Mouse (Mus musculus) lung, embryonic 16.5 days (tissue): ENCODE measurements around the gene Cep41. TPM values are rescaled to one million over a fixed set of nuclear protein-coding genes. Genes with fewer than 3 reads are reported as not detected.

Source experiments
- ATAC-seq: fragments of 200-750 bp; cut with Nextera tagmentation; 2 replicates; pipeline ENCODE4 v1.8.0; 2017; ENCODE audit warnings: low read depth, mild to moderate bottlenecking, moderate library complexity
- H3K27ac ChIP-seq: fragments of 300-500 bp; sonication (generic); 2 replicates; pipeline ENCODE4 v1.5.1; 2014; ENCODE audit warnings: mild to moderate bottlenecking, control low read depth, low read length
- H3K27me3 ChIP-seq: fragments of 300-500 bp; sonication (generic); 2 replicates; pipeline ENCODE4 v1.6.1; 2014; ENCODE audit warnings: low read depth, low read length, mixed read lengths; ENCODE audit not compliant: control insufficient read depth, insufficient read depth
- H3K36me3 ChIP-seq: fragments of 300-500 bp; sonication (generic); 2 replicates; pipeline ENCODE4 v1.6.1; 2014; ENCODE audit warnings: low read length; ENCODE audit not compliant: control insufficient read depth, insufficient read depth
- H3K4me1 ChIP-seq: fragments of 300-500 bp; sonication (generic); replicated peaks from 2 replicates; pipeline ENCODE4 v1.6.1; 2014; ENCODE audit warnings: low read length, mixed read lengths; ENCODE audit not compliant: control insufficient read depth, insufficient read depth
- H3K4me2 ChIP-seq: fragments of 300-500 bp; sonication (generic); 2 replicates; pipeline ENCODE4 v1.6.1; 2014; ENCODE audit warnings: low read depth, low read length, control low read depth
- H3K4me3 ChIP-seq: fragments of 300-500 bp; sonication (generic); 2 replicates; pipeline ENCODE4 v1.5.1; 2014; ENCODE audit warnings: mild to moderate bottlenecking, low read length, control low read depth
- H3K9ac ChIP-seq: fragments of 300-500 bp; sonication (generic); 2 replicates; pipeline ENCODE4 v1.6.1; 2014; ENCODE audit warnings: low read length, control low read depth
- H3K9me3 ChIP-seq: fragments of 300-500 bp; sonication (generic); 2 replicates; pipeline ENCODE4 v1.6.1; 2016; ENCODE audit warnings: low read length; ENCODE audit not compliant: control insufficient read depth
- WGBS: fragments of 180-500 bp; shearing (Covaris S2); extraction: QIAGEN DNeasy Blood & Tissue Kit; methylation state at CpG from one replicate; pipeline ENCODE4 v1.1.7; 2014; 5-methylcytosine and 5-hydroxymethylcytosine counted together
- polyA plus RNA-seq: library from polyadenylated mRNA; unstranded; fragments of >200 nt; fragmentation: Nextera tagmentation; extraction: Ambion mirVana; gene quantifications from 2 replicates; pipeline ENCODE4 v1.2.1, GENCODE M21; 2015

Gene Cep41
- polyA plus RNA-seq, 1 experiment from 2014 or later = 16.0 TPM

GRCm38 (mm10) chr6:30667585-30667984 is 26.0 kb downstream of the Cep41 start:
- peak overlapping the region; percentile 71 for H3K27ac ChIP-seq
- ATAC-seq = peak; percentile 23; the same call in 1 of the 2 replicates
- H3K4me1 ChIP-seq = peaks cover 17% of the 10 kb centered on the region
- no peak overlapping the region for H3K4me2 ChIP-seq
- no peaks in the 10 kb centered on the region for H3K36me3 ChIP-seq
- no peaks in the 10 kb centered on the region for H3K9me3 ChIP-seq
- no peak overlapping the region for H3K4me3 ChIP-seq
- WGBS = 56% methylated on average over 5 of the region's 5 CpGs
- H3K9ac ChIP-seq = no peak overlapping the region
- no peaks in the 10 kb centered on the region for H3K27me3 ChIP-seq

DNA sequence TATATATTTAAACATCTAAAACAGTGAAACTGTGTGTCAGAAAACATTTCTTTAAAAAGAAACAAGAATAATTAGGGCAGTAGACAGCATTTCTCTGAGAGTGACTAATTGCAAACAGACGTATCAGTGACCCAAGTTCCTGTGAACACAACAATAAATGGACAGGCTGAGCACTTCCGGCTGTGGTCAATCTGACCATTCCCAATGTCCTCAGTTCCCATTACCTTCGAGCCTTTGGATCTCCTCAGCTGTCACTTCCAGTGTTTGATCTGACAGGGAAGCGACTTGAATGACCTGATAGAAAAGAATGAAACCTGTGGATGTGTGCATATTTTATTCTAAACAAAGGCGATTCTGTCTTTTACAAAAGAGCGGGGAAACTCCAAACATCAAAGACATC is 27.5 kb downstream of the Cep41 start:
- no peak overlapping the region for H3K4me2 ChIP-seq

GRCm38 (mm10) chr6:30665296-30665695 is 28.3 kb downstream of the Cep41 start:
- 27% methylated on average over 4 of the region's 4 CpGs for WGBS
- Histone ChIP-seq H3K27me3 (no peaks in the 10 kb centered on the region), H3K4me2 (no peak overlapping the region), H3K27ac (peak overlapping the region; percentile 70), H3K9me3 (no peaks in the 10 kb centered on the region), H3K4me3 (no peak overlapping the region), H3K4me1 (peaks cover 24% of the 10 kb centered on the region), H3K36me3 (no peaks in the 10 kb centered on the region), H3K9ac (no peak overlapping the region)
- ATAC-seq = no peak

More for the DNA sequence above, 27.5 kb downstream of the Cep41 start:
- WGBS = 41% methylated on average over 6 of the region's 6 CpGs
- Histone ChIP-seq H3K4me3 (no peak overlapping the region), H3K9ac (no peak overlapping the region), H3K4me1 (peaks cover 22% of the 10 kb centered on the region), H3K36me3 (no peaks in the 10 kb centered on the region), H3K9me3 (no peaks in the 10 kb centered on the region), H3K27ac (peak overlapping the region; percentile 70), H3K27me3 (no peaks in the 10 kb centered on the region)
- no peak for ATAC-seq

GRCm38 (mm10) chr6:30664776-30665175 is 28.8 kb downstream of the Cep41 start:
- 49% methylated on average over 6 of the region's 6 CpGs for WGBS
- peak overlapping the region; percentile 70 for H3K27ac ChIP-seq
- no peaks in the 10 kb centered on the region for H3K36me3 ChIP-seq
- no peaks in the 10 kb centered on the region for H3K27me3 ChIP-seq
- no peak overlapping the region for H3K4me2 ChIP-seq
- H3K9ac ChIP-seq = no peak overlapping the region
- no peak overlapping the region for H3K4me3 ChIP-seq
- no peak for ATAC-seq
- peaks cover 24% of the 10 kb centered on the region for H3K4me1 ChIP-seq
- no peaks in the 10 kb centered on the region for H3K9me3 ChIP-seq

- Histone ChIP-seq H3K4me3 (no peak overlapping the region), H3K36me3 (0 out of 2 replicates have a peak, but pooled peaks cover 2% of the 10 kb centered on the region), H3K27ac (no peak overlapping the region), H3K4me1 (peaks cover 39% of the 10 kb centered on the region), H3K27me3 (no peaks in the 10 kb centered on the region), H3K9me3 (no peaks in the 10 kb centered on the region), H3K4me2 (no peak overlapping the region), H3K9ac (no peak overlapping the region)
- 54% methylated on average over 9 of the region's 9 CpGs for WGBS
- no peak for ATAC-seq
Measured at GRCm38 (mm10) chr6:30658619-30659018, 34.9 kb downstream of the Cep41 start.

GRCm38 (mm10) chr6:30657279-30657678 is 36.3 kb downstream of the Cep41 start:
- no peaks in the 10 kb centered on the region for H3K27me3 ChIP-seq
- H3K4me3 ChIP-seq = no peak overlapping the region
- H3K4me1 ChIP-seq = peaks cover 48% of the 10 kb centered on the region
- H3K27ac ChIP-seq = no peak overlapping the region
- WGBS = 91% methylated on average over 12 of the region's 12 CpGs
- 0 out of 2 replicates have a peak, but pooled peaks cover 2% of the 10 kb centered on the region for H3K36me3 ChIP-seq
- no peaks in the 10 kb centered on the region for H3K9me3 ChIP-seq
- H3K4me2 ChIP-seq = no peak overlapping the region
- H3K9ac ChIP-seq = no peak overlapping the region
- no peak for ATAC-seq

GRCm38 (mm10) chr6:30654932-30655331 is 38.6 kb downstream of the Cep41 start:
- 0 out of 2 replicates have a peak, but pooled peaks cover 2% of the 10 kb centered on the region for H3K36me3 ChIP-seq
- no peak for ATAC-seq
- H3K4me3 ChIP-seq = no peak overlapping the region
- H3K9me3 ChIP-seq = no peaks in the 10 kb centered on the region
- H3K27ac ChIP-seq = peak overlapping the region; percentile 87
- H3K4me2 ChIP-seq = no peak overlapping the region
- no peaks in the 10 kb centered on the region for H3K27me3 ChIP-seq
- peaks cover 35% of the 10 kb centered on the region for H3K4me1 ChIP-seq
- H3K9ac ChIP-seq = peak overlapping the region; percentile 14; the same call in 1 of the 2 replicates
- WGBS = 84% methylated on average over 3 of the region's 3 CpGs

- 60% methylated on average over 6 of the region's 6 CpGs for WGBS
Measured at GRCm38 (mm10) chr6:30654402-30654859, 39.1 kb downstream of the Cep41 start.

GRCm38 (mm10) chr6:30653518-30653917 is 40.0 kb downstream of the Cep41 start:
- Histone ChIP-seq H3K4me2 (no peak overlapping the region), H3K4me3 (no peak overlapping the region), H3K9ac (no peak overlapping the region), H3K36me3 (0 out of 2 replicates have a peak, but pooled peaks cover 2% of the 10 kb centered on the region), H3K4me1 (peaks cover 35% of the 10 kb centered on the region), H3K9me3 (no peaks in the 10 kb centered on the region), H3K27me3 (no peaks in the 10 kb centered on the region), H3K27ac (peak overlapping the region; percentile 87)
- ATAC-seq = no peak; the same call in 1 of the 2 replicates
- 49% methylated on average over 6 of the region's 6 CpGs for WGBS

More at GRCm38 (mm10) chr6:30654402-30654859, 39.1 kb downstream of the Cep41 start:
- 0 out of 2 replicates have a peak, but pooled peaks cover 2% of the 10 kb centered on the region for H3K36me3 ChIP-seq
- ATAC-seq = no peak
- no peak overlapping the region for H3K4me2 ChIP-seq
- peak overlapping the region; percentile 87 for H3K27ac ChIP-seq
- no peaks in the 10 kb centered on the region for H3K27me3 ChIP-seq
- no peak overlapping the region for H3K4me3 ChIP-seq
- no peaks in the 10 kb centered on the region for H3K9me3 ChIP-seq
- H3K9ac ChIP-seq = no peak overlapping the region; the same call in 1 of the 2 replicates
- H3K4me1 ChIP-seq = peaks cover 35% of the 10 kb centered on the region
